Mouse (Mus musculus) kidney, embryonic 14.5 days (tissue): ENCODE results near the gene Tcl1. TPM values are rescaled to one million over a fixed set of nuclear protein-coding genes. Genes with fewer than 3 reads are reported as not detected.
"Not testable (repeated sequence)": the region's sequence is repeated elsewhere in the genome, so short reads cannot be mapped to it uniquely, and the experiment has no call there.

Experiments used
- ATAC-seq: fragments of 200-750 bp; cut with Nextera tagmentation; 2 replicates; pipeline ENCODE4 v1.8.0; 2017; ENCODE audit warnings: moderate number of reproducible peaks, mild to moderate bottlenecking, moderate TSS enrichment, moderate library complexity; ENCODE audit not compliant: low FRiP score, low TSS enrichment
- H3K27ac ChIP-seq: fragments of 300-500 bp; sonication (generic); 2 replicates; pipeline ENCODE4 v1.5.1; 2014; ENCODE audit warnings: low read depth, mild to moderate bottlenecking, low read length, moderate library complexity, mixed read lengths
- H3K27me3 ChIP-seq: fragments of 300-500 bp; sonication (generic); 2 replicates; pipeline ENCODE4 v1.6.1; 2014; ENCODE audit warnings: mild to moderate bottlenecking, low read length; ENCODE audit not compliant: control insufficient read depth, insufficient read depth
- H3K36me3 ChIP-seq: fragments of 300-500 bp; sonication (generic); 2 replicates; pipeline ENCODE4 v1.6.1; 2014; ENCODE audit warnings: low read length, mixed read lengths; ENCODE audit not compliant: control insufficient read depth, insufficient read depth
- H3K4me1 ChIP-seq: fragments of 300-500 bp; sonication (generic); 2 replicates; pipeline ENCODE4 v1.6.1; 2014; ENCODE audit warnings: low read length, mixed read lengths; ENCODE audit not compliant: control insufficient read depth, insufficient read depth
- H3K4me2 ChIP-seq: fragments of 300-500 bp; sonication (generic); replicated peaks from 2 replicates; pipeline ENCODE4 v1.6.1; 2014; ENCODE audit warnings: low read depth, mild to moderate bottlenecking, low read length
- H3K4me3 ChIP-seq: fragments of 300-500 bp; sonication (generic); 2 replicates; pipeline ENCODE4 v1.5.1; 2014; ENCODE audit warnings: mild to moderate bottlenecking, low read length
- H3K9ac ChIP-seq: fragments of 300-500 bp; sonication (generic); 2 replicates; pipeline ENCODE4 v1.6.1; 2014; ENCODE audit warnings: low read depth, mild to moderate bottlenecking, low read length, moderate library complexity
- H3K9me3 ChIP-seq: fragments of 300-500 bp; sonication (generic); 2 replicates; pipeline ENCODE4 v1.6.1; 2016; ENCODE audit warnings: low read length; ENCODE audit not compliant: control insufficient read depth
- WGBS: fragments of 180-500 bp; shearing (Covaris S2); extraction: QIAGEN DNeasy Blood & Tissue Kit; methylation state at CpG from one replicate; pipeline ENCODE4 v1.1.7; 2014; 5-methylcytosine and 5-hydroxymethylcytosine counted together
- polyA plus RNA-seq: library from polyadenylated mRNA; unstranded; fragments of >200 nt; fragmentation: Nextera tagmentation; extraction: Ambion mirVana; gene quantifications from 2 replicates; pipeline ENCODE4 v1.2.1, GENCODE M21; 2014

Tcl1 gene
- polyA plus RNA-seq, 1 experiment from 2014 or later, result not detected

GRCm38 (mm10) chr12:105239060-105239459 is 16.5 kb upstream of the Tcl1 start:
- no peak overlapping the region for H3K4me2 ChIP-seq
- H3K9me3 ChIP-seq, result no peaks in the 10 kb centered on the region
- no peaks in the 10 kb centered on the region for H3K4me1 ChIP-seq
- ATAC-seq, result no peak
- H3K27me3 ChIP-seq, result no peaks in the 10 kb centered on the region
- no peak overlapping the region for H3K27ac ChIP-seq
- H3K9ac ChIP-seq, result no peak overlapping the region
- 91% methylated on average over 9 of the region's 9 CpGs for WGBS
- H3K4me3 ChIP-seq, result no peak overlapping the region
- no peaks in the 10 kb centered on the region for H3K36me3 ChIP-seq

- Histone ChIP-seq H3K36me3 (no peaks in the 10 kb centered on the region), H3K27ac (no peak overlapping the region), H3K4me2 (no peak overlapping the region), H3K4me1 (no peaks in the 10 kb centered on the region), H3K4me3 (no peak overlapping the region), H3K27me3 (no peaks in the 10 kb centered on the region), H3K9ac (no peak overlapping the region), H3K9me3 (no peaks in the 10 kb centered on the region)
- no peak for ATAC-seq
- 78% methylated on average over 3 of the region's 3 CpGs for WGBS
These were observed 12.5 kb upstream of the Tcl1 start for GRCm38 (mm10) chr12:105235091-105235490.

DNA sequence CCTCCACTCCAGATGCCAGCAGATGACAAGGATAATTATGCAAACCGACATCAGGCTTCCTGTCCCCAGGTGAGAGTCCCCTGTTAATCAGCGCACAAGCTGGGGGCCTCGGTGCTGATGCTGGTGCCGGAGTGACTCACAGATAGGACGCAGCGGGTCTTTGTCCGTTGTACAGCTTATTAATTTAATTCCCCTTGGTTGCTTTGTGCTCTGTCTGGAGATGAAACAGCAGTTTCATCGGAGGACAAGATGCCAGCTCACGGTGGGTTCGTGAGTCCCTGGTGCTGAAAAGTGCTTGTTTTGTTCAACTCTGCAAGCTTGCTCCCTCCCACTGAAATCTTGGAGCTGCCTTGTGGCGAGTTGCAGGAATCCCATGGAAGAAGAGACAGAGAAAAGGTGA is 11.8 kb upstream of the Tcl1 start:
- WGBS, result 74% methylated on average over 11 of the region's 11 CpGs
- Histone ChIP-seq H3K4me1 (no peaks in the 10 kb centered on the region), H3K9me3 (no peaks in the 10 kb centered on the region), H3K9ac (no peak overlapping the region), H3K4me3 (no peak overlapping the region), H3K4me2 (no peak overlapping the region), H3K27me3 (no peaks in the 10 kb centered on the region), H3K36me3 (no peaks in the 10 kb centered on the region), H3K27ac (no peak overlapping the region)
- ATAC-seq, result no peak

DNA sequence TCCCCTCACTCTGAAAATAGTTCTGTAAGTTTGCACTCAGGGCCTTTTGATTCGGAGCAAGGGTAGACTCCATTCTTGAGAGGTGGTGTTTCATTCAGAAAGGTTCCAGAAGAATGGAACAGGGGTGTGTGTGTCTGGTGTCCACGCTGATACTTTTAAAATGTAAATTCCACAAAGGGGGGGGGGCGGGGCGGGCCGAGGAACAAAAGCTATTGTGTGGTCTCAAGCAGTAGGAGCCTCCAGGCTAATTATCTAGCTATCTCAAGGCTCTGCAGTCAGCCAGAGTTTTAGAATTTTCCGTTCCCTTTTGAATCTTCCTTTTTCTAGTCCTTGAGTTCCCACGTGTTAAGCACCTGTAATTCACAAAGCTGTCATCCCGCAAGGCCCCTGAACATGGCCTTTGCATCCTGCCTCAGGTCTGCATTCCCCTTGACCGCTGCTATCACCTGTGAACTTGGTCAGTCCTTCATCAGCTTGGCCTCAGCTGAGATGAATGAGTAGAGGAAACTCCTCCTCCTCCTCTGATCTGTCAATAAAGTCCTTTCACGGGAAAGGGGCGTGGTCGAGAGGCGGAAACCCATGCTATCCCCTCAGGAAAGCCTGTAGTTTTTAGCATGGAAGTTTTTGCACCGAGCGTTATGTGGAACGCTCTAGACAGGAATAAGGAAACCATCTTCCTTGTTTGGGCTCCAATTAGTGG is 2.2 kb upstream of the Tcl1 start:
- WGBS, result 47% methylated on average over 16 of the region's 16 CpGs
- H3K9ac ChIP-seq, result no peak overlapping the region
- H3K4me3 ChIP-seq, result no peak overlapping the region
- H3K27me3 ChIP-seq, result no peaks in the 10 kb centered on the region
- no peak for ATAC-seq
- no peak overlapping the region for H3K27ac ChIP-seq
- H3K36me3 ChIP-seq, result no peaks in the 10 kb centered on the region
- H3K9me3 ChIP-seq, result no peaks in the 10 kb centered on the region
- H3K4me2 ChIP-seq, result no peak overlapping the region
- no peaks in the 10 kb centered on the region for H3K4me1 ChIP-seq

GRCm38 (mm10) chr12:105217101-105217760 is 5.4 kb downstream of the Tcl1 start:
- 87% methylated on average over 7 of the region's 7 CpGs for WGBS
- Histone ChIP-seq H3K4me1 (no peaks in the 10 kb centered on the region), H3K27ac (no peak overlapping the region), H3K27me3 (no peaks in the 10 kb centered on the region), H3K4me3 (no peak overlapping the region), H3K9ac (no peak overlapping the region), H3K4me2 (no peak overlapping the region), H3K36me3 (no peaks in the 10 kb centered on the region), H3K9me3 (no peaks in the 10 kb centered on the region)
- ATAC-seq, result no peak

- Histone ChIP-seq H3K4me2 (no peak overlapping the region), H3K4me3 (no peak overlapping the region), H3K9me3 (no peaks in the 10 kb centered on the region), H3K9ac (no peak overlapping the region), H3K36me3 (no peaks in the 10 kb centered on the region), H3K4me1 (no peaks in the 10 kb centered on the region), H3K27ac (no peak overlapping the region), H3K27me3 (no peaks in the 10 kb centered on the region)
- WGBS, result 92% methylated on average over 7 of the region's 7 CpGs
- ATAC-seq, result no peak
These were observed 13.4 kb downstream of the Tcl1 start for GRCm38 (mm10) chr12:105209231-105209630.

DNA sequence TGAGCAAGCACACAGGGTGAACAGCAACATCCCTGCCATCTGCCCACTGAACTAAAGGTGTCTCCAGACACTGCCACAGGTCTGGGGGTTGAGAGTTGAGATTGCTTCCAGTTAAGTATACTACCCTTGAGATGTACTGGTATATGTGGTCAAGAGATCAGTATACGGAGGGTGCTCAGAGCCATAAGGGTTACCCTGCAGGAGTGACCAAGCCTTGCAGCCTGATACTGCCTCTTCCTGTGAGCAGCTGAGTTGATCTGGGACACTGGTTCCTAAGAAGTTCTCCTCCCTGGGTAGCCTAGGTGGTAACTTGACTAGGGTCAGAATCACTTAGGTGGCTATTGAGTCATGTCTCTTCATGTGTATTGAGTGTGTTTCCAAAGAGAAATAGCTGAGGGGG is 14.2 kb downstream of the Tcl1 start:
- no peaks in the 10 kb centered on the region for H3K9me3 ChIP-seq
- no peaks in the 10 kb centered on the region for H3K4me1 ChIP-seq
- ATAC-seq, result no peak
- no peak overlapping the region for H3K4me3 ChIP-seq
- no peak overlapping the region for H3K4me2 ChIP-seq
- H3K9ac ChIP-seq, result no peak overlapping the region
- WGBS, result 100% methylated on average over 1 of the region's 1 CpGs
- H3K27me3 ChIP-seq, result no peaks in the 10 kb centered on the region
- no peaks in the 10 kb centered on the region for H3K36me3 ChIP-seq
- H3K27ac ChIP-seq, result no peak overlapping the region

GRCm38 (mm10) chr12:105207071-105207470 is 15.5 kb downstream of the Tcl1 start:
- H3K9ac ChIP-seq, result no peak overlapping the region
- H3K27ac ChIP-seq, result no peak overlapping the region
- no peaks in the 10 kb centered on the region for H3K9me3 ChIP-seq
- WGBS, result 64% methylated on average over 1 of the region's 1 CpGs
- no peak overlapping the region for H3K4me3 ChIP-seq
- H3K36me3 ChIP-seq, result no peaks in the 10 kb centered on the region
- no peak overlapping the region for H3K4me2 ChIP-seq
- no peaks in the 10 kb centered on the region for H3K27me3 ChIP-seq
- no peaks in the 10 kb centered on the region for H3K4me1 ChIP-seq
- ATAC-seq, result no peak

DNA sequence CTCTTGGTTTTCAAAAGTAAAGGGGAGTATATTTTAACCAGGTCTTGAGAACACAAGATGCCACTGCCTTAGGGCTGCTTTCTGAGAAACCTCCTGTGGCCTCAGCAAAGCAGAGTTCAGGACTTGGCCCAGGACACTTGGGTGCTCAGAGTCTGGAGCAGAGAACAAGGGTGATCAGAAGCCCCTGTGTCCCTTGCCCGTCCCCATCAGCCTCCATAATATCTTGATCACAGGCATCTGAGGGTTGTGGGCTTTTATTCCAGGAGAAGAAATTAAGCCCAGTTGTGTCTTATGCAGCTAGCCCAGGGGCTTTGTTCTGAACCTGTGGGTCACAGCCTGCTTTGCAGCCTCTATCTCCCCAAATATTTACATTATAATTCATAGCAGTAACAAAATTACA is 20.9 kb downstream of the Tcl1 start, which contains the start of gene Tcl1b4:
Tcl1b4 (plus strand) TSS at position 301 of the 400 bp plus-strand sequence.
- ATAC-seq, H3K4me2 ChIP-seq, H3K36me3 ChIP-seq, H3K27ac ChIP-seq, H3K4me1 ChIP-seq, H3K27me3 ChIP-seq, H3K4me3 ChIP-seq, H3K9ac ChIP-seq, H3K9me3 ChIP-seq: not testable (repeated sequence)
- 100% methylated on average over 1 of the region's 1 CpGs for WGBS
